Mouse (Mus musculus): ENCODE results near the gene Tgm1.

DNA sequence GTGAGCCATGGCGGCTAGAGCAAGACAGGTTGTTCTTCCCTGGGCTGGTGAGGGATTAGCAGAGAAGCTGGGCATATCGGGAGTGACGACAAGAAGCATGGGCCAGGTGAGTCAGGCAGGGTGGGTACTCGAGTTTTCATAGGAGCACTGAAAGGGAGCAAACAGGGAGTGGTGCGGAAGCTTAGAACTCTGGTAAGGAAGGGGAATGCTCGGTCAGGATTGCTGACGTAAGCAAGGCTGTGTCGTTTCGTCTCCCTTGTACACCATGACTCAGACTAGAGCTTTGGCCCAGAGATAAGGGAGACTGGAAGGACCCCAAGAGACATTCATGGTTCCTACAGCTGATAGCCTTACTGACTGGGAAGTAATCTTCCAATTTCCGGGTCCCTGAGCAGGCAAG, 20.2 kb upstream of the Tgm1 start:
- TF ChIP-seq CTCF (IDR thresholded peaks at IDR 0.05; ENCODE audit: low read depth, low read length) (no peak), POLR2A (IDR thresholded peaks at IDR 0.05; ENCODE audit: borderline replicate concordance, low read depth, low read length) (no peak)

Measured in bone marrow macrophage, adult 2 months (primary cell).